Mouse (Mus musculus) c-Kit-positive CD71-negative TER-119-negative erythroid progenitor cells, embryonic 14.5 days (primary cell): ENCODE measurements at regions not wholly inside any gene's neighbourhood (a gene's known extent, or its start where the extent isn't known, plus 50 kb on each side); places are given as distances from the start of the nearest gene placed in this dataset.
"Not testable (repeated sequence)": the region's sequence is repeated elsewhere in the genome, so short reads cannot be mapped to it uniquely, and the experiment has no call there.

Experiments
- DNase-seq: peaks from one replicate; pipeline ENCODE4 v3.0.0-alpha.2; 2013; ENCODE audit warnings: low read depth

- DNase-seq: no peak
These were observed 424.9 kb upstream of the Sphkap start for GRCm38 (mm10) chr1:83832946-83833345.

- DNase-seq: no peak
These were observed 424.0 kb upstream of the Sphkap start for GRCm38 (mm10) chr1:83831900-83832535.

GRCm38 (mm10) chr1:83830025-83830645, 422.1 kb upstream of the Sphkap start:
- DNase-seq: no peak

GRCm38 (mm10) chr1:83811162-83811561, 403.2 kb upstream of the Sphkap start:
- not testable (repeated sequence) for DNase-seq

- DNase-seq: no peak
These were observed 400.4 kb upstream of the Sphkap start for GRCm38 (mm10) chr1:83808432-83808831.

GRCm38 (mm10) chr1:83803345-83804041, 395.5 kb upstream of the Sphkap start:
- no peak for DNase-seq

GRCm38 (mm10) chr1:83801759-83802158, 393.8 kb upstream of the Sphkap start:
- DNase-seq: no peak

GRCm38 (mm10) chr1:83796961-83797891, 389.2 kb upstream of the Sphkap start:
- DNase-seq: no peak

GRCm38 (mm10) chr1:83777151-83777550, 369.2 kb upstream of the Sphkap start:
- DNase-seq: no peak

GRCm38 (mm10) chr1:83771160-83771559, 363.2 kb upstream of the Sphkap start:
- no peak for DNase-seq

- DNase-seq: no peak
These were observed 353.5 kb upstream of the Sphkap start for GRCm38 (mm10) chr1:83761499-83761898.

- DNase-seq: no peak
These were observed 348.9 kb upstream of the Sphkap start for GRCm38 (mm10) chr1:83756866-83757265.

- DNase-seq: no peak
These were observed 347.3 kb upstream of the Sphkap start for GRCm38 (mm10) chr1:83755336-83755735.

GRCm38 (mm10) chr1:83752976-83753375, 345.0 kb upstream of the Sphkap start:
- DNase-seq: no peak

- DNase-seq: no peak
These were observed 341.0 kb upstream of the Sphkap start for GRCm38 (mm10) chr1:83748974-83749373.

- no peak for DNase-seq
These were observed 340.1 kb upstream of the Sphkap start for GRCm38 (mm10) chr1:83748061-83748460.

GRCm38 (mm10) chr1:83747412-83747811, 339.4 kb upstream of the Sphkap start:
- no peak for DNase-seq

- DNase-seq: no peak
These were observed 338.0 kb upstream of the Sphkap start for GRCm38 (mm10) chr1:83746036-83746435.

GRCm38 (mm10) chr1:83736428-83737117, 328.6 kb upstream of the Sphkap start:
- no peak for DNase-seq

GRCm38 (mm10) chr1:83731682-83732081, 323.7 kb upstream of the Sphkap start:
- DNase-seq: no peak

- DNase-seq: no peak
These were observed 320.8 kb upstream of the Sphkap start for GRCm38 (mm10) chr1:83728810-83729209.

GRCm38 (mm10) chr1:83727938-83728337, 319.9 kb upstream of the Sphkap start:
- DNase-seq: no peak
